Mouse (Mus musculus) Muller cell, postnatal 12 days (primary cell): ENCODE data around the gene Tas2r124.
A peak's percentile ranks its signal among the peaks of the same experiment; 100 is the strongest.

Experiments used
- DNase-seq: peaks from one replicate; pipeline ENCODE4 v3.0.0-alpha.2; 2015; ENCODE audit errors: inconsistent ontology term

Tas2r124 gene

GRCm38 (mm10) chr6:132754430-132754829 is at the start of gene Tas2r124:
Gene Tas2r124, plus strand, starts transcription at chr6:132754730.
- DNase-seq: no peak

DNA sequence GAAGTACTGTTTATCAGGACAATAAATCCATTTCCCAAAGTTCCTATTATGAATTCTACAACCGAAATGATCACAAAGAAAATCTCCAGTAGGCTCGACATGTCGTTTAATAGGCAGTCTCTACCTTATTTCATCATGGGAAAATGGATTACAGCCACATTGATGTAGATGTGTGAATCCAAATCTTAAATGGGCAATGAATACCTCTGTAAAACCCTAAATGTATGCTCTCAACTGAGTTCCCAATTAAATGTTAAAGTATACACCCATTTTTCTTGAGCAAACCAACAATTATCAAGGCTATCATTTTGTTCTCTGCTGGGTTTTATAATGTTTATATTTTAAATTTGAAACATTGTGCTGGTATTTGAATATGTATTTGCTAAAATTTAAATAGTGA is 42.7 kb upstream of the Tas2r124 start, which contains the start of gene Tas2r122:
TSS of gene Tas2r122 (minus strand) at position 101 of the 400 bp plus-strand sequence.
- DNase-seq: no peak

DNA sequence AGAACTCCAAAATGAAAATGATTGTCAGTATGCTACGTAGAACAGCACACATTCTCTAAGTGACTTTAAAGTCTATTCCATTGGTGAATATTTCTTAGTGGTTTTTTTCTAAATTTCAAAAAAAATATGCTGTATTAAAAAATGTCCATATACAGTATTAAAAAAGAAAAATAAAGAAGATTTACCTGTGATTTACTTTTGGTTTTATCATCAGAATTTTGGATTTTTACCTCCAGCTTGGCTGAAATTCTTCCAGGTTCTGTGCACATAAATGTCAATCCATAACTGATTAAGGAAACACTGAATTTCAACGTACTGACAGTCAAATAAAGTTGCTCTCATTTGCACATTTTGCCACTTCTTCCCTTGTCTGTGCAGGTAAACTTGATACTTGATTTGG is 16.6 kb upstream of the Tas2r124 start, which contains the start of gene Tas2r115:
TSS of gene Tas2r115 (minus strand) at position 101 of the 400 bp plus-strand sequence.
- no peak for DNase-seq

GRCm38 (mm10) chr6:132750206-132750605 is 4.3 kb upstream of the Tas2r124 start:
- peak; percentile 54 for DNase-seq

DNA sequence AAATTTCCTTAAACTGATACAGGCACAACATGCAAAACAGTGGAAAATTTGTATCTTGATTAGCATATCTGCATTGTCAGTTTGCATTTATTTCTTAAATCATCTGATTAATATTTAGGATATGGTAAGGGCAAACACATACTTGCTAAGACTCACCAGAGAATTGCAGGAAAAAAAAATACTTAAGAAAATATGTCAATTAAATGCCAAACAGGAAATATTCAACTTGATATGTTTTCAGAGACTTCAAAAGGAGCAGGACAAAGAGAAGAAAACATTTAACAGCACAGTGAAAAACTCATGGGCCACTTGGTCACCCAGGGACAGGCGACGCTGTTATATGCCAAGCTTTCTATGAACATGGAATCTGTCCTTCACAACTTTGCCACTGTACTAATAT is 7.3 kb downstream of the Tas2r124 start, which contains the start of gene Tas2r102:
TSS of gene Tas2r102 (plus strand) at position 301 of the 400 bp plus-strand sequence.
- DNase-seq: no peak

DNA sequence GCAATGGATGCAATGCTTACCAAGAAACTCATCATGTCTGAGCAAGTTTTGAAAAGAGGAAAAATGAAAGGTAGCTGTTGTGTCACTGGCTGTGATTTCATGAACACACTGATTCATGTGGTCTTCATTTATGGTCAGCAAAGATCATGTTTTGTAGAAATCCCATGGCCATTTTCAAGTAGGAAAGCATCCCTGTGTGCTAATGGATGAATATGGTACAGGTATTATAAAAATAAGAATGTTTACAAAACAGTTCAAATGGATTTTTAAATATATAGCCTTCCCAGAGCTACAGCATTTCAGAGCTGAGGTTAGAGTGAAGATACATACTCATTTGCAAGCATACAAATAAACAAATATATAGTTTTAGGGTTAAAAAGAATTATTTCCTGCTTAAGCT is 23.5 kb downstream of the Tas2r124 start, which contains the start of gene Tas2r136:
TSS of gene Tas2r136 (minus strand) at position 101 of the 400 bp plus-strand sequence.
- DNase-seq: no peak

DNA sequence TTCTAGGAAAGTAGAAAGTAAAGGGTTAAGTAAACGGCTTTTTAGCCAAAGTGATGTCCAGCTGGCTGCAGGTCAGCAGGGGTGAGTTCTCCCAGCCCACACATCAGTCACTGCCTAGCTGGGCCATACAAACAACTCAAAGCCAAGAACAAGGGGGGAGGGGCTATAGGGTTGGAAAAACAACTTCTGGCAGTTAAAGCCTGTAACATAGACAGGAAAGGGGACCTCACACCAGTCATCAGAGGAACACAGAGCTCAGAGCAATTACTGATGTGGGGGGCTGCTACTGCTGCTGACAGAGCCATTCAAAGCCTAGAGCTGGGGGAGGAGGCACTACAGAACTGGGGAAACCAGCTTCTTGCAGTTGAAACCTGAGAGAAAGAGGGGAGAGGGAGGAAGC is 40.9 kb downstream of the Tas2r124 start:
- DNase-seq: no peak

GRCm38 (mm10) chr6:132802518-132802917 is 48.0 kb downstream of the Tas2r124 start, which contains the start of gene Tas2r117:
Gene Tas2r117, plus strand, starts transcription at chr6:132802818.
- no peak for DNase-seq
